Mouse (Mus musculus) intestine, postnatal 0 days (tissue): ENCODE measurements around the gene Eml3. TPM values are rescaled to one million over a fixed set of nuclear protein-coding genes. Genes with fewer than 3 reads are reported as not detected.

Experiments used
- ATAC-seq: fragments of 200-750 bp; cut with Nextera tagmentation; 2 replicates; pipeline ENCODE4 v1.8.0; 2017; ENCODE audit warnings: mild to moderate bottlenecking, moderate TSS enrichment, moderate library complexity
- H3K27ac ChIP-seq: fragments of 300-500 bp; sonication (generic); 2 replicates; pipeline ENCODE4 v1.5.1; 2014; ENCODE audit warnings: mild to moderate bottlenecking, low read depth, low read length, moderate library complexity
- H3K27me3 ChIP-seq: fragments of 300-500 bp; sonication (generic); replicated peaks from 2 replicates; pipeline ENCODE4 v1.6.1; 2014; ENCODE audit warnings: low read length, mixed read lengths; ENCODE audit not compliant: control insufficient read depth, insufficient read depth
- H3K36me3 ChIP-seq: fragments of 300-500 bp; sonication (generic); 2 replicates; pipeline ENCODE4 v1.6.1; 2014; ENCODE audit warnings: mild to moderate bottlenecking, moderate library complexity; ENCODE audit not compliant: control insufficient read depth, insufficient read depth
- H3K4me1 ChIP-seq: fragments of 300-500 bp; sonication (generic); replicated peaks from 2 replicates; pipeline ENCODE4 v1.6.1; 2014; ENCODE audit warnings: antibody characterized with exemption, low read length, mixed read lengths; ENCODE audit not compliant: control insufficient read depth, insufficient read depth
- H3K4me2 ChIP-seq: fragments of 300-500 bp; sonication (generic); replicated peaks from 2 replicates; pipeline ENCODE4 v1.6.1; 2014; ENCODE audit warnings: low read depth, mild to moderate bottlenecking, moderate library complexity
- H3K4me3 ChIP-seq: fragments of 300-500 bp; sonication (generic); 2 replicates; pipeline ENCODE4 v1.5.1; 2014; ENCODE audit warnings: low read depth, low read length
- H3K9ac ChIP-seq: fragments of 300-500 bp; sonication (generic); 2 replicates; pipeline ENCODE4 v1.6.1; 2014; ENCODE audit warnings: mild to moderate bottlenecking, low read depth, low read length
- H3K9me3 ChIP-seq: fragments of 300-500 bp; sonication (generic); 2 replicates; pipeline ENCODE4 v1.6.1; 2016; ENCODE audit warnings: mixed run types; ENCODE audit not compliant: control insufficient read depth
- CTCF ChIP-seq: sonication (generic); IDR thresholded peaks from 2 replicates; pipeline ENCODE4 v1.5.1; 2016; ENCODE audit warnings: low read depth, mild to moderate bottlenecking, control low read depth, antibody characterized with exemption, moderate library complexity
- WGBS: fragments of 180-500 bp; shearing (Covaris S2); extraction: QIAGEN DNeasy Blood & Tissue Kit; methylation state at CpG from one replicate; pipeline ENCODE4 v1.1.7; 2014; 5-methylcytosine and 5-hydroxymethylcytosine counted together
- polyA plus RNA-seq: library from polyadenylated mRNA; unstranded; fragments of >200 nt; fragmentation: Nextera tagmentation; extraction: Ambion mirVana; gene quantifications from 2 replicates; pipeline ENCODE4 v1.2.1, GENCODE M21; 2015

Gene Eml3
- polyA plus RNA-seq, 1 experiment from 2014 or later, result 12.0 TPM

- Histone ChIP-seq H3K4me2 (peak overlapping the region; percentile 81), H3K4me3 (peak overlapping the region; percentile 53), H3K9ac (peak overlapping the region; percentile 48), H3K4me1 (no peaks in the 10 kb centered on the region), H3K27me3 (no peaks in the 10 kb centered on the region), H3K27ac (peak overlapping the region; percentile 41), H3K36me3 (peaks cover 39% of the 10 kb centered on the region), H3K9me3 (no peaks in the 10 kb centered on the region)
- 7% methylated on average over 9 of the region's 9 CpGs for WGBS
- no peak for ATAC-seq
- no peak for TF ChIP-seq CTCF
Measured at GRCm38 (mm10) chr19:8954171-8954570, 24.8 kb downstream of the Eml3 start.

DNA sequence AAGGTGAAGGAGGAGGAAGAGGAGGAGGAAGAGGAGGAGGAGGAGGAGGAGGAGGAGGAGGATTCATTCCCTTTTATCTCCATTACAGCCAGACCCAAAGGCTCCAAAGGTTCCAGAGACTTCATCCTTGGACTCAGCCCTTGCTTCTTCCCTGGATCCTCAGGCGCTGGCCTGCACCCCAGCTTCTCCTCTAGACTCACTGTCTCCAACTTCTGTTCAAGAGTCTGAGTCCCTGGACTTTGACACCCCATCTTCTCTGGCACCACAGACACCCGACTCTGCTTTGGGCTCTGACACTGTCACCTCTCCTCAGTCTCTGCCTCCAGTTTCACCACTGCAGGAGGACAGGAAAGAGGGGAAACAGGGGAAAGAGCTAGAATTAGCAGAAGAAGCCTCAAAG, 32.9 kb downstream of the Eml3 start:
- H3K9me3 ChIP-seq, result no peaks in the 10 kb centered on the region
- 0 out of 2 replicates have a peak, but pooled peaks cover 5% of the 10 kb centered on the region for H3K4me1 ChIP-seq
- no peak overlapping the region for H3K4me2 ChIP-seq
- 73% methylated on average over 2 of the region's 2 CpGs for WGBS
- no peak overlapping the region for H3K27ac ChIP-seq
- no peak for ATAC-seq
- H3K36me3 ChIP-seq, result peaks cover 64% of the 10 kb centered on the region
- H3K27me3 ChIP-seq, result no peaks in the 10 kb centered on the region
- H3K9ac ChIP-seq, result no peak overlapping the region
- TF ChIP-seq CTCF, result no peak
- H3K4me3 ChIP-seq, result no peak overlapping the region

GRCm38 (mm10) chr19:8965075-8965474, 35.7 kb downstream of the Eml3 start:
- H3K27me3 ChIP-seq, result no peaks in the 10 kb centered on the region
- 0 out of 2 replicates have a peak, but pooled peaks cover 5% of the 10 kb centered on the region for H3K4me1 ChIP-seq
- H3K36me3 ChIP-seq, result peaks cover 59% of the 10 kb centered on the region
- no peak overlapping the region for H3K4me2 ChIP-seq
- H3K9ac ChIP-seq, result no peak overlapping the region
- H3K27ac ChIP-seq, result peak overlapping the region; percentile 88; the same call in 1 of the 2 replicates
- H3K9me3 ChIP-seq, result no peaks in the 10 kb centered on the region
- no peak for ATAC-seq
- no peak for TF ChIP-seq CTCF
- 87% methylated on average over 11 of the region's 11 CpGs for WGBS
- H3K4me3 ChIP-seq, result no peak overlapping the region

- peak overlapping the region; percentile 73 for H3K4me3 ChIP-seq
- H3K9me3 ChIP-seq, result no peaks in the 10 kb centered on the region
- H3K4me1 ChIP-seq, result 0 out of 2 replicates have a peak, but pooled peaks cover 5% of the 10 kb centered on the region
- H3K4me2 ChIP-seq, result peak overlapping the region; percentile 63
- peaks cover 59% of the 10 kb centered on the region for H3K36me3 ChIP-seq
- H3K27me3 ChIP-seq, result no peaks in the 10 kb centered on the region
- no peak for TF ChIP-seq CTCF
- peak overlapping the region; percentile 88 for H3K27ac ChIP-seq
- WGBS, result 68% methylated on average over 8 of the region's 8 CpGs
- ATAC-seq, result no peak
- H3K9ac ChIP-seq, result peak overlapping the region; percentile 61
Measured at GRCm38 (mm10) chr19:8965771-8966170, 36.4 kb downstream of the Eml3 start.

DNA sequence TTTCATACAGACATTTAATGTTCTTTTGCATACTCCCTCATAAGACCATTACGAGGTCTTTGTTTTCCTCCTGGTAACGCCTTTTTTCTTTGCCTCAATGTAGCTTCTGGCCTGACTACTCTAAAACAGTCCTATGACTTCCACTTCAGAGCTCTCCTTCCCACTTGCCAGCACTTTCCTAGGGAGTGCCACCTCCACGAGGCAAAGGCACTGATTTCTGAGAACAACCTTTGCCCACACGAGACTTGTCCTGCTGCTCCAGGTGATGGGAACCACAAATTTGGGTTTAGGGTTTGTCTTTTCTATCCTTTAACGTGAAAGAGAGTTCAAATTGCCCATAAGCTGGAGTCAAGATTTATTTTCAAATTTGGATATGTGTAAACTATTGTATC, 36.8 kb downstream of the Eml3 start:
- Histone ChIP-seq H3K27ac (peak overlapping the region; percentile 88), H3K9me3 (no peaks in the 10 kb centered on the region), H3K36me3 (peaks cover 59% of the 10 kb centered on the region), H3K4me3 (peak overlapping the region; percentile 73), H3K4me2 (peak overlapping the region; percentile 63), H3K9ac (peak overlapping the region; percentile 61), H3K27me3 (no peaks in the 10 kb centered on the region), H3K4me1 (0 out of 2 replicates have a peak, but pooled peaks cover 5% of the 10 kb centered on the region)
- TF ChIP-seq CTCF, result no peak
- 15% methylated on average over 5 of the region's 5 CpGs for WGBS
- ATAC-seq, result peak; percentile 66

DNA sequence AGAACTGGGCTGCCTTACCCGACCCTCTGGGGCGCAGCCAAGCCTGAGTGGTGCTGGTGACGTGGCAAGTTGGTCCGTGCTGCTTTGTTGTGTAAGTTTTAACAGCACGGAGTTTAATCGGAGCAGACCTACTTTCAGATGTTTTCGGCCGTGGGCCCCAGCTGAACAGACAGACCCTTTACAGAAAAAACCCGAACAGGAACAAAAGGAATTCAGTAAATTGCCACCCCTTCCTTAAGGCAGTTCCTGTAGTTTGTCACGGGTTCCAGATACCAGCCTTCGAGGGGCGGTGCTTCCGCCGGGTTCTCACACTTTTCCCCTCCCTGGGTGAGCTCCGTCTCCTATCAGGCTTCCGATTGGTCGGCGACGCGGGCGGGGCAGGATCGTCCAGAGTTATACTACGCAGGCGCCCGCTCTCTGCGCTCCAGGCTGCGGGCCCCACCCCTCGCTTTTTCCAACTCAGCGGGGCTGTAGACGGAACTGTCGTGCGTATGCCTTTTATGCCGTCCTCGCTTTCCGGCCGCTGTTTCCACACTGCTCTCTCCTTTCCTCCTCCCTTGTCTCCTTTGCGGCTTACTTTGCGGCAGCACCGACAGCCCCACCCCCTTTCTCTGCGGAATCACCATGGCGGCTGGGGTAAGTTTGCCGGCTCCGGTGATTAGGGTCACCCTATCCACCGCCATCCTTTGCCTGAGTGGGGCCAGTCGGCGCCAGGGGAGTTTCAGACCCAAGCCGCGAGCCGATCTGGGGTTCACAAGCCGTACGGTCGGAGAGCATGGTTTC, 37.4 kb downstream of the Eml3 start, which contains the start of gene Eef1g:
Gene Eef1g, plus strand, starts transcription at position 452 of the 783 bp plus-strand sequence.
- H3K27me3 ChIP-seq, result no peaks in the 10 kb centered on the region
- no peak for TF ChIP-seq CTCF
- ATAC-seq, result peak; percentile 99
- no peaks in the 10 kb centered on the region for H3K9me3 ChIP-seq
- H3K9ac ChIP-seq, result peak within 1 kb of the TSS; percentile 80
- peak within 1 kb of the TSS; percentile 73 for H3K4me3 ChIP-seq
- peak within 1 kb of the TSS; percentile 81 for H3K4me2 ChIP-seq
- under 1% methylated on average over 52 of the region's 52 CpGs for WGBS
- peak within 1 kb of the TSS; percentile 88 for H3K27ac ChIP-seq
- H3K4me1 ChIP-seq, result 0 out of 2 replicates have a peak, but pooled peaks cover 5% of the 10 kb centered on the region
- peaks cover 59% of the 10 kb centered on the region for H3K36me3 ChIP-seq
